Mouse (Mus musculus) limb, embryonic 14.5 days (tissue): ENCODE data around the gene Chp1. TPM values are rescaled to one million over a fixed set of nuclear protein-coding genes. Genes with fewer than 3 reads are reported as not detected.

Experiments used
- ATAC-seq: fragments of 200-750 bp; cut with Nextera tagmentation; 2 replicates; pipeline ENCODE4 v1.8.0; 2017; ENCODE audit warnings: low read depth, moderate number of reproducible peaks, moderate TSS enrichment; ENCODE audit not compliant: low FRiP score
- DNase-seq: peaks from one replicate; pipeline ENCODE4 v3.0.0-alpha.2; 2015; ENCODE audit warnings: low spot score
- H3K27ac ChIP-seq: fragments of 300-500 bp; sonication (generic); replicated peaks from 2 replicates; pipeline ENCODE4 v1.5.1; 2014; ENCODE audit warnings: low read depth, mild to moderate bottlenecking, low read length, moderate library complexity, mixed read lengths
- H3K27me3 ChIP-seq: fragments of 300-500 bp; sonication (generic); 2 replicates; pipeline ENCODE4 v1.6.1; 2014; ENCODE audit warnings: low read length, mixed read lengths; ENCODE audit not compliant: control insufficient read depth, insufficient read depth
- H3K36me3 ChIP-seq: fragments of 300-500 bp; sonication (generic); 2 replicates; pipeline ENCODE4 v1.6.1; 2014; ENCODE audit warnings: mild to moderate bottlenecking, low read length, moderate library complexity, mixed read lengths; ENCODE audit not compliant: control insufficient read depth, insufficient read depth
- H3K4me1 ChIP-seq: fragments of 300-500 bp; sonication (generic); 2 replicates; pipeline ENCODE4 v1.6.1; 2014; ENCODE audit warnings: antibody characterized with exemption, low read length, mixed read lengths; ENCODE audit not compliant: control insufficient read depth, insufficient read depth
- H3K4me2 ChIP-seq: fragments of 300-500 bp; sonication (generic); replicated peaks from 2 replicates; pipeline ENCODE4 v1.6.1; 2014; ENCODE audit warnings: low read depth, mild to moderate bottlenecking, low read length, moderate library complexity; ENCODE audit not compliant: severe bottlenecking
- H3K4me3 ChIP-seq: fragments of 300-500 bp; sonication (generic); replicated peaks from 2 replicates; pipeline ENCODE4 v1.5.1; 2014; ENCODE audit warnings: low read length
- H3K9ac ChIP-seq: fragments of 300-500 bp; sonication (generic); 2 replicates; pipeline ENCODE4 v1.6.1; 2014; ENCODE audit warnings: mild to moderate bottlenecking, low read depth, low read length, moderate library complexity; ENCODE audit not compliant: severe bottlenecking
- H3K9me3 ChIP-seq: fragments of 300-500 bp; sonication (generic); 2 replicates; pipeline ENCODE4 v1.6.1; 2016; ENCODE audit warnings: low read length; ENCODE audit not compliant: control insufficient read depth
- POLR2A ChIP-seq: fragments of 200-500 bp; IDR thresholded peaks from 2 replicates; pipeline ENCODE4 v1.8.0; 2012; ENCODE audit warnings: inconsistent platforms, mild to moderate bottlenecking, moderate library complexity, borderline replicate concordance; ENCODE audit not compliant: insufficient read depth, insufficient read length; ENCODE audit errors: extremely low read depth
- WGBS: fragments of 180-500 bp; shearing (Covaris S2); extraction: QIAGEN DNeasy Blood & Tissue Kit; methylation state at CpG from one replicate; pipeline ENCODE4 v1.1.7; 2014; 5-methylcytosine and 5-hydroxymethylcytosine counted together
- polyA plus RNA-seq, 2 experiments: library from polyadenylated mRNA; depleted of rRNA in 1 of 2; stranded (reverse) in 1 of 2; unstranded in 1 of 2; fragments of >200 nt; fragmentation: Nextera tagmentation in 1 of 2; extraction: Ambion mirVana in 1 of 2; gene quantifications; 2 replicates each; pipeline versions ENCODE4 v1.2.1 to v1.2.3; 2012 to 2014

Gene Chp1
- polyA plus RNA-seq, 2 experiments, result 53.8 to 55.6 TPM

DNA sequence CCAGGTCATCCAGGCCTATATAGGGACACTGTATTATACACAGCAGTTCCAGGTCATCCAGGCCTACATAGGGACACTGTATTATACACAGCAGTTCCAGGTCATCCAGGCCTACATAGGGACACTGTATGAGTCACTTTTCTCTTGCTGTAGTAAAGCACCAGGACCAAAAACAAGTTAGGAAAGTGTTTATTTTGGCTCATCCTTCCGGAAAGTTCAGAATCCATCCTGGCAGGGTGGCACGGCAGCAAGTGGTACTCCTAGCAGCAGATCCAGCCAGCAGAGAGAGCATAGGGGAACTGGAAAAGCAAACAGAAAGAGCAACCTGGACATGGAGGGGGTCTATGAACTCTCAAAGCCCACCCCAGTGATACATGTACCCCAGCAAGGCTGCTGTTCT lies 36.6 kb upstream of the Chp1 start:
- H3K4me2 ChIP-seq, result no peak overlapping the region
- H3K27ac ChIP-seq, result no peak overlapping the region
- H3K4me3 ChIP-seq, result no peak overlapping the region
- TF ChIP-seq POLR2A, result no peak
- no peak overlapping the region for H3K9ac ChIP-seq
- DNase-seq (no peak), ATAC-seq (no peak)
- H3K9me3 ChIP-seq, result no peaks in the 10 kb centered on the region
- no peaks in the 10 kb centered on the region for H3K27me3 ChIP-seq
- 84% methylated on average over 2 of the region's 2 CpGs for WGBS
- no peaks in the 10 kb centered on the region for H3K4me1 ChIP-seq
- H3K36me3 ChIP-seq, result no peaks in the 10 kb centered on the region

DNA sequence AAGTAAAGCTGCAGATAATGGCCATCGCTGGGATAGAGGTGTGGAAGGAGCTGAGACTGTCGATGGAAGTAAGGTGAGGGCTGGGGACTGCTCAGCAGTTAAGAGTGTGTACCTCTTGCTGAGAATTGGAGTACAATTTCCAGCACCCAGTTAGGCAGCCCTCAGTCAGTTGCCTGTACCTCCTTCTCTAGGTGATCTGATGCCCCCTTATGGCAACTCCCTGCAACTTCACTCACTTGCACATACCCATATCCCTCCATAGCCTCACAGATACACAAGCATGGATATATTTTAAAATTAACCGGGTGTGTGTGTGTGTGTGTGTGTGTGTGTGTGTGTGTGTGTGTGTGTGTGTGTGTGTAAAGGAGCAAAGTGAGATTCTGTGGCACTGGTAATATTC lies 35.2 kb upstream of the Chp1 start:
- DNase-seq (no peak), ATAC-seq (no peak)
- Histone ChIP-seq H3K4me1 (no peaks in the 10 kb centered on the region), H3K27ac (no peak overlapping the region), H3K4me3 (no peak overlapping the region), H3K9me3 (no peaks in the 10 kb centered on the region), H3K4me2 (no peak overlapping the region), H3K9ac (no peak overlapping the region), H3K36me3 (no peaks in the 10 kb centered on the region), H3K27me3 (no peaks in the 10 kb centered on the region)
- 78% methylated on average over 3 of the region's 3 CpGs for WGBS
- TF ChIP-seq POLR2A, result no peak

DNA sequence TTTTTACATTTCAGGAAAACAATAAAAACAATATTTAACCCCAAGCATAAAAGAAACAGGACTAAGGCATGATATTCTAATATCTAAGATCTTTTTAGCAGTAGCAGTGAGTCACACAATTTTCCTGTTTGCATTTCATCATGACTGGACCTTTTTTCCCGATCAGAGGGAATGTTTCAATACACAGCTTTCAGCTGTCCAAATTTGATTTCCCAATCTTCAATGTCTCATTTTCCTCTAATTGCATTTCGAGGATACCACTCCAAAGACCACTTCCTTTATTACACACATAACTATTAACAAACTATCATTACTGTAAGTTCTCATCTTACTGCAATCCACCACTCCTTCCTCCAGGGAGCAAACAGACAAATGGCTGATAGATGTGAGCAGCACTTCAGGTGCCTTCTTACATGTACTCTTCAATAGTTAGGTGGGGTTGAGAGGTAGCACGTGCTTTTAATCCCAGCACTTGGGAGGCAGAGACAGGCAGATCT lies 33.4 kb upstream of the Chp1 start:
- no peaks in the 10 kb centered on the region for H3K36me3 ChIP-seq
- no peaks in the 10 kb centered on the region for H3K27me3 ChIP-seq
- no peaks in the 10 kb centered on the region for H3K9me3 ChIP-seq
- WGBS, result 82% methylated on average over 3 of the region's 3 CpGs
- H3K9ac ChIP-seq, result no peak overlapping the region
- no peak overlapping the region for H3K27ac ChIP-seq
- H3K4me3 ChIP-seq, result no peak overlapping the region
- ATAC-seq (no peak), DNase-seq (no peak)
- no peak for TF ChIP-seq POLR2A
- no peak overlapping the region for H3K4me2 ChIP-seq
- no peaks in the 10 kb centered on the region for H3K4me1 ChIP-seq

DNA sequence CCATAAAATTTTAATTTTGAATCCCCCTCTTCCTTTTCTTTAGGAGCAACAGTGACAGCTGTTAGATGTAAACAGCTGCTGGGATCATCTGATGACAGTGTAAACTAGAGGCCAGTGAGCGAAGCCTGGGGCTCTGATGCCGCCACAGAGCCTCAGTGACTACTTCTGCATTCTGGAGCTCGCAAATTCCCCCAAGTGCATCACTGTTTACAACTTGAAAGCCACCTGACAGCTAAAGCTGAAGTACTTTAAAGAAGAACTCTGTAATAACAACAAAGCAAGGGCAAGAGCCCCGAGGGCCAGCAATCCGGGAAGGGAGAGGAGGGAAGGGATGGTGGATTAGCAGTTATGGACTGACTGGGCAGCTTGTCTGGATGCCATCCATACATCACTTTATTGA lies 30.7 kb upstream of the Chp1 start:
- Histone ChIP-seq H3K9ac (no peak overlapping the region), H3K27me3 (no peaks in the 10 kb centered on the region), H3K4me1 (no peaks in the 10 kb centered on the region), H3K9me3 (no peaks in the 10 kb centered on the region), H3K4me2 (no peak overlapping the region), H3K36me3 (no peaks in the 10 kb centered on the region), H3K27ac (no peak overlapping the region), H3K4me3 (no peak overlapping the region)
- DNase-seq (no peak), ATAC-seq (no peak)
- WGBS, result 26% methylated on average over 5 of the region's 5 CpGs
- TF ChIP-seq POLR2A, result no peak

DNA sequence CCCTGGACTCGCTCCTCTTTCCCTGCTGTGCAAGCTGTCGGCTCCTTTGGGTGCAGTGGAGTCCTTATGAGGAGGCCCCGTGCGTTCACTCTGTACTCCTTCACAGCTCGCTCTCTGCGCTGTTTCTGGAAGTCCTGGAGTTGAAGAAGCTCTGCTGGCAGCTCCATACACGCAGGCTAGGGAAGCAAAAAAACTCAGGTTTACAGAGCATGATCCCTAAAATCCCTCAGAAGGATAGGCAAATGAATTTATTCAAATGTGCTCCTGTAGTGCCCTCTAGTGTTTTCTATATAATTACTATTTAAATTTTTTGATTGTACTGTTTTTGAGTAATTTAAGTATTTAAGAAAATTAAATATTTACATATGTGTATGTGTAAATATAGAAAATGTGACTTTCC lies 26.9 kb upstream of the Chp1 start:
- no peaks in the 10 kb centered on the region for H3K9me3 ChIP-seq
- H3K36me3 ChIP-seq, result no peaks in the 10 kb centered on the region
- H3K4me1 ChIP-seq, result no peaks in the 10 kb centered on the region
- no peaks in the 10 kb centered on the region for H3K27me3 ChIP-seq
- H3K4me3 ChIP-seq, result no peak overlapping the region
- ATAC-seq, result no peak
- WGBS, result 75% methylated on average over 7 of the region's 7 CpGs
- no peak for TF ChIP-seq POLR2A
- H3K27ac ChIP-seq, result no peak overlapping the region
- no peak overlapping the region for H3K4me2 ChIP-seq
- no peak overlapping the region for H3K9ac ChIP-seq
- peak; percentile 26 for DNase-seq

DNA sequence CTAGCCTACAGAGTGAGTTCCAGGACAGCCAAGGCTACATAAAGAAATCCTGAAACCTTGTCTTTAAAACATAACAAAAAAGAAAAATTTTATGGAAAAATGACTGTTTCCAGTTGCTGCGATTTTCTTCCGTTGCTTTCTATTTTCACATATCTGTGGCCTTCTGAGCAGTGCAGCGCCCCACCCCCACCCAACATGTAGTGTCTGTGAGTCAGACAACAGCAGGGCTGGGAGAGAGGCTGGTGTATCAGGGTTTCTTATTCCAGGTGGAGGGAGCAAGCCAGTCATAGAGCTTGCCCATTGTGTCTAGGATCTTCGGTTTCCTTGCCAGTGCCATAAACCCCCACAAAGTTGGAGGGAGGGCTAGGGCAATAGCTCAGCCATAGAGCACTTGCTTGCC lies 23.7 kb upstream of the Chp1 start:
- no peak overlapping the region for H3K4me3 ChIP-seq
- no peak overlapping the region for H3K27ac ChIP-seq
- 70% methylated on average over 4 of the region's 4 CpGs for WGBS
- H3K4me2 ChIP-seq, result no peak overlapping the region
- no peaks in the 10 kb centered on the region for H3K9me3 ChIP-seq
- no peaks in the 10 kb centered on the region for H3K4me1 ChIP-seq
- H3K36me3 ChIP-seq, result no peaks in the 10 kb centered on the region
- no peak for DNase-seq
- H3K9ac ChIP-seq, result no peak overlapping the region
- TF ChIP-seq POLR2A, result no peak
- ATAC-seq, result no peak
- H3K27me3 ChIP-seq, result no peaks in the 10 kb centered on the region
